Mouse (Mus musculus): Measurements from ENCODE around the gene Rad18. TPM values are rescaled to one million over a fixed set of nuclear protein-coding genes. Genes with fewer than 3 reads are reported as not detected.

Gene Rad18
- polyA plus RNA-seq, 1 experiment from 2014 or later = 24.0 TPM

- H3K4me2 ChIP-seq (ENCODE audit: low read depth, low read length) = no peak overlapping the region
- H3K27me3 ChIP-seq (replicated peaks; ENCODE audit: control insufficient read depth, insufficient read depth, low read length) = no peaks in the 10 kb centered on the region
- H3K36me3 ChIP-seq (ENCODE audit: control insufficient read depth, insufficient read depth, low read length) = no peaks in the 10 kb centered on the region
- H3K27ac ChIP-seq (ENCODE audit: low read length) = no peak overlapping the region
- no peak overlapping the region for H3K4me3 ChIP-seq (ENCODE audit: low read length)
- WGBS = 56% methylated on average over 5 of the region's 5 CpGs
- H3K9me3 ChIP-seq (ENCODE audit: control insufficient read depth, low read length) = no peaks in the 10 kb centered on the region
- ATAC-seq = peak; percentile 66
- no peak overlapping the region for H3K9ac ChIP-seq (ENCODE audit: low read depth, low read length)
- H3K4me1 ChIP-seq (ENCODE audit: control insufficient read depth, insufficient read depth, low read length) = 0 out of 2 replicates have a peak, but pooled peaks cover 3% of the 10 kb centered on the region
Measured at GRCm38 (mm10) chr6:112620027-112620426, 76.5 kb downstream of the Rad18 start.

- Histone ChIP-seq H3K4me1 (ENCODE audit: control insufficient read depth, insufficient read depth, low read length) (0 out of 2 replicates have a peak, but pooled peaks cover 3% of the 10 kb centered on the region), H3K9ac (ENCODE audit: low read depth, low read length) (no peak overlapping the region), H3K4me2 (ENCODE audit: low read depth, low read length) (no peak overlapping the region), H3K27me3 (replicated peaks; ENCODE audit: control insufficient read depth, insufficient read depth, low read length) (no peaks in the 10 kb centered on the region), H3K27ac (ENCODE audit: low read length) (no peak overlapping the region), H3K9me3 (ENCODE audit: control insufficient read depth, low read length) (no peaks in the 10 kb centered on the region), H3K4me3 (ENCODE audit: low read length) (no peak overlapping the region), H3K36me3 (ENCODE audit: control insufficient read depth, insufficient read depth, low read length) (no peaks in the 10 kb centered on the region)
- peak; percentile 93 for ATAC-seq
- 80% methylated on average over 4 of the region's 4 CpGs for WGBS
Measured at GRCm38 (mm10) chr6:112617728-112618318, 78.7 kb downstream of the Rad18 start.

- ATAC-seq = no peak
- Histone ChIP-seq H3K27ac (ENCODE audit: low read length) (no peak overlapping the region), H3K27me3 (replicated peaks; ENCODE audit: control insufficient read depth, insufficient read depth, low read length) (no peaks in the 10 kb centered on the region), H3K9me3 (ENCODE audit: control insufficient read depth, low read length) (no peaks in the 10 kb centered on the region), H3K36me3 (ENCODE audit: control insufficient read depth, insufficient read depth, low read length) (no peaks in the 10 kb centered on the region), H3K4me3 (ENCODE audit: low read length) (no peak overlapping the region), H3K9ac (ENCODE audit: low read depth, low read length) (no peak overlapping the region), H3K4me2 (ENCODE audit: low read depth, low read length) (no peak overlapping the region), H3K4me1 (ENCODE audit: control insufficient read depth, insufficient read depth, low read length) (no peaks in the 10 kb centered on the region)
- WGBS = 57% methylated on average over 4 of the region's 4 CpGs
Measured at GRCm38 (mm10) chr6:112609027-112609426, 87.5 kb downstream of the Rad18 start.

- H3K4me1 ChIP-seq (ENCODE audit: control insufficient read depth, insufficient read depth, low read length) = no peaks in the 10 kb centered on the region
- no peaks in the 10 kb centered on the region for H3K36me3 ChIP-seq (ENCODE audit: control insufficient read depth, insufficient read depth, low read length)
- no peaks in the 10 kb centered on the region for H3K9me3 ChIP-seq (ENCODE audit: control insufficient read depth, low read length)
- H3K4me3 ChIP-seq (ENCODE audit: low read length) = no peak overlapping the region
- H3K9ac ChIP-seq (ENCODE audit: low read depth, low read length) = no peak overlapping the region
- H3K27me3 ChIP-seq (replicated peaks; ENCODE audit: control insufficient read depth, insufficient read depth, low read length) = no peaks in the 10 kb centered on the region
- no peak overlapping the region for H3K27ac ChIP-seq (ENCODE audit: low read length)
- H3K4me2 ChIP-seq (ENCODE audit: low read depth, low read length) = no peak overlapping the region
- ATAC-seq = no peak
Measured at GRCm38 (mm10) chr6:112603866-112604265, 92.6 kb downstream of the Rad18 start.

GRCm38 (mm10) chr6:112594971-112595370, 101.5 kb downstream of the Rad18 start:
- H3K4me2 ChIP-seq (ENCODE audit: low read depth, low read length) = no peak overlapping the region
- 87% methylated on average over 7 of the region's 7 CpGs for WGBS
- no peak overlapping the region for H3K4me3 ChIP-seq (ENCODE audit: low read length)
- H3K27me3 ChIP-seq (replicated peaks; ENCODE audit: control insufficient read depth, insufficient read depth, low read length) = no peaks in the 10 kb centered on the region
- no peaks in the 10 kb centered on the region for H3K36me3 ChIP-seq (ENCODE audit: control insufficient read depth, insufficient read depth, low read length)
- ATAC-seq = no peak
- no peaks in the 10 kb centered on the region for H3K9me3 ChIP-seq (ENCODE audit: control insufficient read depth, low read length)
- no peak overlapping the region for H3K27ac ChIP-seq (ENCODE audit: low read length)
- no peak overlapping the region for H3K9ac ChIP-seq (ENCODE audit: low read depth, low read length)
- no peaks in the 10 kb centered on the region for H3K4me1 ChIP-seq (ENCODE audit: control insufficient read depth, insufficient read depth, low read length)

GRCm38 (mm10) chr6:112587912-112588311, 108.6 kb downstream of the Rad18 start:
- no peaks in the 10 kb centered on the region for H3K36me3 ChIP-seq (ENCODE audit: control insufficient read depth, insufficient read depth, low read length)
- H3K4me2 ChIP-seq (ENCODE audit: low read depth, low read length) = no peak overlapping the region
- no peaks in the 10 kb centered on the region for H3K9me3 ChIP-seq (ENCODE audit: control insufficient read depth, low read length)
- no peak for ATAC-seq
- H3K27ac ChIP-seq (ENCODE audit: low read length) = no peak overlapping the region
- no peak overlapping the region for H3K9ac ChIP-seq (ENCODE audit: low read depth, low read length)
- H3K27me3 ChIP-seq (replicated peaks; ENCODE audit: control insufficient read depth, insufficient read depth, low read length) = no peaks in the 10 kb centered on the region
- H3K4me3 ChIP-seq (ENCODE audit: low read length) = no peak overlapping the region
- 56% methylated on average over 1 of the region's 1 CpGs for WGBS
- no peaks in the 10 kb centered on the region for H3K4me1 ChIP-seq (ENCODE audit: control insufficient read depth, insufficient read depth, low read length)

GRCm38 (mm10) chr6:112586999-112587398, 109.5 kb downstream of the Rad18 start:
- no peak overlapping the region for H3K4me2 ChIP-seq (ENCODE audit: low read depth, low read length)
- no peak overlapping the region for H3K9ac ChIP-seq (ENCODE audit: low read depth, low read length)
- H3K27ac ChIP-seq (ENCODE audit: low read length) = no peak overlapping the region
- no peaks in the 10 kb centered on the region for H3K27me3 ChIP-seq (replicated peaks; ENCODE audit: control insufficient read depth, insufficient read depth, low read length)
- H3K4me3 ChIP-seq (ENCODE audit: low read length) = no peak overlapping the region
- no peak for ATAC-seq
- H3K4me1 ChIP-seq (ENCODE audit: control insufficient read depth, insufficient read depth, low read length) = no peaks in the 10 kb centered on the region
- H3K9me3 ChIP-seq (ENCODE audit: control insufficient read depth, low read length) = no peaks in the 10 kb centered on the region
- H3K36me3 ChIP-seq (ENCODE audit: control insufficient read depth, insufficient read depth, low read length) = no peaks in the 10 kb centered on the region
- 80% methylated on average over 4 of the region's 4 CpGs for WGBS

DNA sequence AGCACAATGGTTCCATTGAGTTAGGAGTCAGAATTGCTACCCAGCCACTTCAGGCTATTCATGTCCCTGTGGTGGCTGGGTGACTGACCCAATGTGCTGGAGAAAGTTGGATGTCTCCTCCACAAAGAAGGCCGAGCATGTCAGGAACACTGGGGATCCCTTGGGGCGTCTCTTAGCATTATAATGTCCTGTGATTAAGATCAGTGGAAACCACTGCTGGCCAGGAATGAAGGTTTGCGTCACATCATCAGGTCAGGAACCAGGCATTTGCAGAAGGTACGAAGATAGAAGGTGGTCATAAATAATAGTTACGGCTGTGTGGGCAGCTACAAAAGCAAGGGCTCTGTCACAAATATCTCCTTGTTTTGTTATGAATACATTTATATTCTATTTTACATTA, 111.5 kb downstream of the Rad18 start:
- WGBS = 84% methylated on average over 5 of the region's 5 CpGs
- Histone ChIP-seq H3K27me3 (replicated peaks; ENCODE audit: control insufficient read depth, insufficient read depth, low read length) (no peaks in the 10 kb centered on the region), H3K27ac (ENCODE audit: low read length) (no peak overlapping the region), H3K4me2 (ENCODE audit: low read depth, low read length) (no peak overlapping the region), H3K9ac (ENCODE audit: low read depth, low read length) (no peak overlapping the region), H3K4me3 (ENCODE audit: low read length) (no peak overlapping the region), H3K4me1 (ENCODE audit: control insufficient read depth, insufficient read depth, low read length) (no peaks in the 10 kb centered on the region), H3K36me3 (ENCODE audit: control insufficient read depth, insufficient read depth, low read length) (no peaks in the 10 kb centered on the region), H3K9me3 (ENCODE audit: control insufficient read depth, low read length) (no peaks in the 10 kb centered on the region)
- no peak for ATAC-seq

GRCm38 (mm10) chr6:112582022-112582421, 114.5 kb downstream of the Rad18 start:
- ATAC-seq = no peak
- Histone ChIP-seq H3K4me1 (ENCODE audit: control insufficient read depth, insufficient read depth, low read length) (no peaks in the 10 kb centered on the region), H3K36me3 (ENCODE audit: control insufficient read depth, insufficient read depth, low read length) (no peaks in the 10 kb centered on the region), H3K4me2 (ENCODE audit: low read depth, low read length) (no peak overlapping the region), H3K9me3 (ENCODE audit: control insufficient read depth, low read length) (no peaks in the 10 kb centered on the region), H3K4me3 (ENCODE audit: low read length) (no peak overlapping the region), H3K27me3 (replicated peaks; ENCODE audit: control insufficient read depth, insufficient read depth, low read length) (no peaks in the 10 kb centered on the region), H3K9ac (ENCODE audit: low read depth, low read length) (no peak overlapping the region), H3K27ac (ENCODE audit: low read length) (no peak overlapping the region)
- 76% methylated on average over 4 of the region's 4 CpGs for WGBS

DNA sequence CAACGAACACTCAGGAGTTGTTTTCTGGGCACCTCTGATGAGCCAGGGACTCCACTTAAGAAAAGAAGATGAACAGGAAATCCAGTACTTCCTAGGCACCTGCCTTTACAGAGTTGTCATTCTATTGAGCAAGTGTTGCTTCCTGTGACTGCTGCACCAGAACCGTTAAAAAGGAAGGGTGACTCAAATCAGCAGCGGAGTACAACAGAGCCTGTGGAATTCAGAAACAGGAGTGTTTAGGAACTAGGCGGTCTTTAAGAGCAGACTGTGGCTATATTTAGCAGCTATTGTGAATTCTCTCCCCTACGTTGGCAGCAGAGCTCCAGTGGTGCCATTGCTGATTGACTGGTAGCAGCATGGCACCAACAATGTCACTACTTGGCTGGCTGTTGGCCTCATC, 119.3 kb downstream of the Rad18 start:
- 63% methylated on average over 5 of the region's 5 CpGs for WGBS
- ATAC-seq = no peak

More for the DNA sequence above, 119.3 kb downstream of the Rad18 start:
- Histone ChIP-seq H3K4me2 (ENCODE audit: low read depth, low read length) (no peak overlapping the region), H3K27ac (ENCODE audit: low read length) (no peak overlapping the region), H3K4me1 (ENCODE audit: control insufficient read depth, insufficient read depth, low read length) (no peaks in the 10 kb centered on the region), H3K36me3 (ENCODE audit: control insufficient read depth, insufficient read depth, low read length) (no peaks in the 10 kb centered on the region), H3K27me3 (replicated peaks; ENCODE audit: control insufficient read depth, insufficient read depth, low read length) (no peaks in the 10 kb centered on the region), H3K9ac (ENCODE audit: low read depth, low read length) (no peak overlapping the region), H3K4me3 (ENCODE audit: low read length) (no peak overlapping the region), H3K9me3 (ENCODE audit: control insufficient read depth, low read length) (no peaks in the 10 kb centered on the region)
